Mouse (Mus musculus) forebrain, embryonic 13.5 days (tissue): ENCODE measurements at regions not wholly inside any gene's neighbourhood (a gene's known extent, or its start where the extent isn't known, plus 50 kb on each side); places are given as distances from the start of the nearest gene placed in this dataset.

ENCODE experiments used
- ATAC-seq: fragments of 200-750 bp; cut with Nextera tagmentation; 2 replicates; pipeline ENCODE4 v1.8.0; 2017
- H3K27ac ChIP-seq: fragments of 300-500 bp; sonication (generic); 2 replicates; pipeline ENCODE4 v1.5.1; 2015; ENCODE audit warnings: inconsistent platforms, mild to moderate bottlenecking, moderate library complexity
- H3K27me3 ChIP-seq: fragments of 300-500 bp; sonication (generic); 2 replicates; pipeline ENCODE4 v1.6.1; 2015; ENCODE audit warnings: mild to moderate bottlenecking, inconsistent platforms
- H3K36me3 ChIP-seq: fragments of 300-500 bp; sonication (generic); 2 replicates; pipeline ENCODE4 v1.6.1; 2015; ENCODE audit warnings: mild to moderate bottlenecking, inconsistent platforms; ENCODE audit not compliant: poor library complexity, severe bottlenecking
- H3K4me1 ChIP-seq: fragments of 300-500 bp; sonication (generic); 2 replicates; pipeline ENCODE4 v1.6.1; 2015; ENCODE audit warnings: inconsistent platforms
- H3K4me2 ChIP-seq: fragments of 300-500 bp; sonication (generic); 2 replicates; pipeline ENCODE4 v1.6.1; 2015; ENCODE audit warnings: inconsistent platforms, mild to moderate bottlenecking, moderate library complexity
- H3K4me3 ChIP-seq: fragments of 300-500 bp; sonication (generic); 2 replicates; pipeline ENCODE4 v1.5.1; 2015; ENCODE audit warnings: mild to moderate bottlenecking, inconsistent platforms
- H3K9ac ChIP-seq: fragments of 300-500 bp; sonication (generic); 2 replicates; pipeline ENCODE4 v1.6.1; 2015; ENCODE audit warnings: mild to moderate bottlenecking, inconsistent platforms
- H3K9me3 ChIP-seq: fragments of 300-500 bp; sonication (generic); replicated peaks from 2 replicates; pipeline ENCODE4 v1.6.1; 2016; ENCODE audit warnings: inconsistent platforms
- WGBS: fragments of 180-500 bp; shearing (Covaris S2); methylation state at CpG from one replicate; pipeline ENCODE4 v1.1.7; 2015; 5-methylcytosine and 5-hydroxymethylcytosine counted together

- H3K27ac ChIP-seq = no peak overlapping the region
- H3K4me3 ChIP-seq = no peak overlapping the region
- no peak overlapping the region for H3K9ac ChIP-seq
- H3K9me3 ChIP-seq = no peaks in the 10 kb centered on the region
- H3K27me3 ChIP-seq = no peaks in the 10 kb centered on the region
- no peaks in the 10 kb centered on the region for H3K36me3 ChIP-seq
- H3K4me1 ChIP-seq = peaks cover 17% of the 10 kb centered on the region
- H3K4me2 ChIP-seq = no peak overlapping the region
- WGBS = 6% methylated on average over 3 of the region's 3 CpGs
- no peak for ATAC-seq
Measured at GRCm38 (mm10) chr8:80251595-80251994, 193.8 kb upstream of the Hhip start.

GRCm38 (mm10) chr8:80250305-80251161 is 192.7 kb upstream of the Hhip start:
- Histone ChIP-seq H3K4me2 (no peak overlapping the region), H3K27me3 (no peaks in the 10 kb centered on the region), H3K9ac (no peak overlapping the region), H3K36me3 (no peaks in the 10 kb centered on the region), H3K4me3 (no peak overlapping the region), H3K27ac (no peak overlapping the region), H3K4me1 (peaks cover 17% of the 10 kb centered on the region), H3K9me3 (no peaks in the 10 kb centered on the region)
- ATAC-seq = peak; percentile 68; the same call in 1 of the 2 replicates
- 44% methylated on average over 7 of the region's 7 CpGs for WGBS

GRCm38 (mm10) chr8:80249762-80250161 is 192.0 kb upstream of the Hhip start:
- Histone ChIP-seq H3K4me2 (no peak overlapping the region), H3K4me1 (peaks cover 17% of the 10 kb centered on the region), H3K27me3 (no peaks in the 10 kb centered on the region), H3K36me3 (no peaks in the 10 kb centered on the region), H3K9ac (no peak overlapping the region), H3K9me3 (no peaks in the 10 kb centered on the region), H3K27ac (no peak overlapping the region), H3K4me3 (no peak overlapping the region)
- no peak for ATAC-seq
- 49% methylated on average over 2 of the region's 2 CpGs for WGBS

DNA sequence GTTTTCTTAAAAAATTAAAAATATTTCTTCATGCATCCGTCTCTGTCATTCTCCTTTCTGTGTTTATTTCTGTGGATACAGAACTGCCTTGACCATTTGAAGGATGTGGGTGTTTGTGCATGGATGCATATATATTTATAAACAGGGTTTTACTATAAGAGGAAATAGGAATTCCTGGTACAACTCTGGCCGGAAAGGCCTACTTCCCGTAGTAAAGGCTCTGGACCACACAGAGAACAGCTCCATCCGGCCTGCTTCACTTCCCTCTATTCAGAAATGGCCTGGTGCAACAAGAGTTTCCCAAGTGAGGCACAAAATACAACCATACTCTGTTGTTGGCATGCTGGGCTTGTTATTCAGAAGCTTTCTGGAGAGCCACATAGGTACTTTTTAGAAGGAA is 182.1 kb upstream of the Hhip start:
- Histone ChIP-seq H3K27ac (no peak overlapping the region), H3K27me3 (no peaks in the 10 kb centered on the region), H3K9ac (no peak overlapping the region), H3K4me1 (no peaks in the 10 kb centered on the region), H3K36me3 (no peaks in the 10 kb centered on the region), H3K9me3 (no peaks in the 10 kb centered on the region), H3K4me2 (no peak overlapping the region), H3K4me3 (no peak overlapping the region)
- WGBS = 91% methylated on average over 4 of the region's 4 CpGs
- no peak for ATAC-seq

- Histone ChIP-seq H3K4me2 (no peak overlapping the region), H3K4me3 (no peak overlapping the region), H3K36me3 (no peaks in the 10 kb centered on the region), H3K9ac (no peak overlapping the region), H3K27ac (no peak overlapping the region), H3K27me3 (no peaks in the 10 kb centered on the region), H3K4me1 (peaks cover 5% of the 10 kb centered on the region), H3K9me3 (no peaks in the 10 kb centered on the region)
- ATAC-seq = no peak
- WGBS = 85% methylated on average over 1 of the region's 1 CpGs
Measured at GRCm38 (mm10) chr8:80210361-80210760, 152.6 kb upstream of the Hhip start.

GRCm38 (mm10) chr8:80204678-80205654 is 147.2 kb upstream of the Hhip start:
- ATAC-seq = peak; percentile 57
- Histone ChIP-seq H3K4me2 (peak overlapping the region; percentile 12; the same call in 1 of the 2 replicates), H3K36me3 (no peaks in the 10 kb centered on the region), H3K9ac (no peak overlapping the region), H3K9me3 (no peaks in the 10 kb centered on the region), H3K27me3 (no peaks in the 10 kb centered on the region), H3K4me1 (peaks cover 24% of the 10 kb centered on the region), H3K4me3 (no peak overlapping the region), H3K27ac (0 out of 2 replicates have a peak overlapping the region, but pooled peaks have one; percentile 2)
- WGBS = 32% methylated on average over 15 of the region's 15 CpGs

- no peak overlapping the region for H3K4me3 ChIP-seq
- no peak overlapping the region for H3K9ac ChIP-seq
- H3K4me2 ChIP-seq = no peak overlapping the region
- H3K36me3 ChIP-seq = no peaks in the 10 kb centered on the region
- H3K9me3 ChIP-seq = no peaks in the 10 kb centered on the region
- no peak for ATAC-seq
- WGBS = 30% methylated on average over 4 of the region's 4 CpGs
- H3K27ac ChIP-seq = no peak overlapping the region; the same call in 1 of the 2 replicates
- H3K27me3 ChIP-seq = no peaks in the 10 kb centered on the region
- H3K4me1 ChIP-seq = peaks cover 24% of the 10 kb centered on the region
Measured at GRCm38 (mm10) chr8:80203769-80204677, 146.2 kb upstream of the Hhip start.

DNA sequence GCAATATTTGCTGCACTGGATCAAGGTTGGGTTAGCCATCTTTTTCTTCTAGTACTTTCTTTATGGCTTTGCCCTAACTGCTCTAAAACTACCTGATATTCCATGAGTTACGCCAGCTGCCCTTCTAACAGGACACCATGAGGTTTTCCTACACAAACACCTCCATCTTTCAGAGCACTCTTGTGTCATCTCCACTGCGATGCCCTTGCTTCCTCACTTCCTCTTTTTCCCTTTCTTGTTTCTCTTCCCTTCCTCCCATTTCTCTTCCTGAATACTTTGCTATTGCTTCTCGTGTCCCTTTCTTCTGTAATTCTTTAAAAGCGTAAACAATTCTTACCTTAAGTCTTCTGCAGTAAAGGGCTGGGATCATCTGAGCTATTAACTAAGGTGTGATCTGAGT is 139.9 kb upstream of the Hhip start:
- 91% methylated on average over 4 of the region's 4 CpGs for WGBS
- Histone ChIP-seq H3K9ac (no peak overlapping the region), H3K4me2 (no peak overlapping the region), H3K9me3 (no peaks in the 10 kb centered on the region), H3K4me3 (no peak overlapping the region), H3K27ac (no peak overlapping the region), H3K4me1 (no peaks in the 10 kb centered on the region), H3K36me3 (no peaks in the 10 kb centered on the region), H3K27me3 (no peaks in the 10 kb centered on the region)
- no peak for ATAC-seq

DNA sequence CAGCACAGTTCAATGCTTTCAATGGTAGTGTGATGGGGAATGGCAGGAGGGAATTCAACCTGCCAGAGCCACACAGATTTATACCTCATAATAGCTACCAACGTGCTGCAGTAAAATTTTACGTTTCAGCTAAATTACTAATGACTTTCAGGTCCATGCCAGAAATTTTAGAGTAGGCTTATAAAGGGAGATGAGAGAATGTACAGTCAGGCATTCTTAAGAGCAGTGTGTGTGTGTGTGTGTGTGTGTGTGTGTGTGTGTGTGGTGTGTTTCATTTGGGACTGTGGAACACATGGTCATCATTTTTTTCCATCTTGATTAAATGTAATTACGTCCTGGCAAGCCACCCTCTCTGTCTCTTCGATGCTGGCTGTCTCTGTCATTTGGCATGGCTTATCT is 132.7 kb upstream of the Hhip start:
- WGBS = 80% methylated on average over 4 of the region's 4 CpGs
- no peak overlapping the region for H3K9ac ChIP-seq
- H3K36me3 ChIP-seq = no peaks in the 10 kb centered on the region
- no peak overlapping the region for H3K4me2 ChIP-seq
- H3K4me3 ChIP-seq = no peak overlapping the region
- no peak overlapping the region for H3K27ac ChIP-seq
- H3K27me3 ChIP-seq = no peaks in the 10 kb centered on the region
- no peaks in the 10 kb centered on the region for H3K4me1 ChIP-seq
- no peaks in the 10 kb centered on the region for H3K9me3 ChIP-seq
- peak; percentile 51; the same call in 1 of the 2 replicates for ATAC-seq

- Histone ChIP-seq H3K4me3 (no peak overlapping the region), H3K36me3 (no peaks in the 10 kb centered on the region), H3K27me3 (no peaks in the 10 kb centered on the region), H3K4me1 (no peaks in the 10 kb centered on the region), H3K9ac (no peak overlapping the region), H3K9me3 (no peaks in the 10 kb centered on the region), H3K4me2 (no peak overlapping the region), H3K27ac (no peak overlapping the region)
- ATAC-seq = peak; percentile 53; the same call in 1 of the 2 replicates
- WGBS = 84% methylated on average over 10 of the region's 10 CpGs
Measured at GRCm38 (mm10) chr8:80189797-80190509, 132.1 kb upstream of the Hhip start.

- Histone ChIP-seq H3K4me2 (no peak overlapping the region), H3K27me3 (no peaks in the 10 kb centered on the region), H3K4me3 (no peak overlapping the region), H3K9ac (no peak overlapping the region), H3K4me1 (no peaks in the 10 kb centered on the region), H3K36me3 (no peaks in the 10 kb centered on the region), H3K9me3 (no peaks in the 10 kb centered on the region), H3K27ac (no peak overlapping the region)
- no peak for ATAC-seq
- WGBS = 73% methylated on average over 4 of the region's 4 CpGs
Measured at GRCm38 (mm10) chr8:80185286-80185685, 127.5 kb upstream of the Hhip start.
